Mouse (Mus musculus): ENCODE data around the gene Ankef1.

DNA sequence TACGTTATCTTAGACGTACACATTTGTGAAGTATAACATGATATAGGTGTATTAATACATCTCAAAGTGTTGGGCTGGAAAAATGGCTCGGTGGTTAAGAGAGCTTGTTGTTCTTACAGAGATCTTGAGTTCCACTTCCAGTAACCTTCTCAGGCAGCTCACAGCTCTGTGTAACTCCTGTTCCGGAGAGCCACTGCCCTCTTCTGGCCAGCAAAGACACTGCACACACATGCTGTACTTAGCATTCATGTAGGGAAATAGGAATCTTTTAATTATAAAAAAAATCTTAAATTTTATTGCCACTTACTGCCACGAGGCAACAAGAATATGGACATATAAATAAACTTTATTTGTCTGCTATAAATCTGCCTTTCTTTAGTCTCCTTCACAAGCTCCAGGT, 56.3 kb downstream of the Ankef1 start:
- TF ChIP-seq CTCF (IDR thresholded peaks at IDR 0.05; ENCODE audit: insufficient read depth, low read length) (no peak), POLR2A (IDR thresholded peaks at IDR 0.05; ENCODE audit: borderline replicate concordance, extremely low read depth, low read depth, low read length) (no peak)

Data from lung, adult 2 months (tissue).